Mouse (Mus musculus) inflammation-experienced regulatory T-cells, adult 16 weeks (primary cell): ENCODE results near the gene AW011738. TPM values are rescaled to one million over a fixed set of nuclear protein-coding genes. Genes with fewer than 3 reads are reported as not detected.

ENCODE experiments used
- polyA plus RNA-seq: library from polyadenylated mRNA; unstranded; fragments of 100-300 nt; shearing (Covaris generic); gene quantifications from one replicate; pipeline ENCODE4 v1.2.1, GENCODE M21; 2017

Gene AW011738
- 31.8 TPM for polyA plus RNA-seq

DNA sequence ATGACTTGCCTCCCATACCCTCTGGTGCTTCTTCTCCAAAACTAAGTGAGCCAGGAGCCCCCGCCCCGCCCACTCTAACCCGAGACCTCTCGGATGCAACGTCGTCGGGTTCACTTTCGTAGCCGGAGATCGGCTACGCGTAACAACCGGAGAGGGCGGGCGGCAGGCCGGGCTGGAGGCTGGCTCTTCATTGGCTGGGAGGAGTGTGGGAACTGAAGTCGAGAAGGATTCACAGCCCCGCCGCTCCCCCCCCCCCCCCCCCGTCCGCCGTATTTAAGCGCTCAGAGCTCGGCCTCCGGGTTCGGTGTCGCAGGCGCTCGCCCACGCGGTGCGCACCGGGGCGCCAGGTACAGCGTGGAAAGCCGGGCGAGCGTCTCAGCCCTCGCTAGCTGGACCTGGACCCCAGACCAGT, at the start of gene AW011738:
AW011738 (plus strand) TSS at position 304 of the 412 bp plus-strand sequence.

DNA sequence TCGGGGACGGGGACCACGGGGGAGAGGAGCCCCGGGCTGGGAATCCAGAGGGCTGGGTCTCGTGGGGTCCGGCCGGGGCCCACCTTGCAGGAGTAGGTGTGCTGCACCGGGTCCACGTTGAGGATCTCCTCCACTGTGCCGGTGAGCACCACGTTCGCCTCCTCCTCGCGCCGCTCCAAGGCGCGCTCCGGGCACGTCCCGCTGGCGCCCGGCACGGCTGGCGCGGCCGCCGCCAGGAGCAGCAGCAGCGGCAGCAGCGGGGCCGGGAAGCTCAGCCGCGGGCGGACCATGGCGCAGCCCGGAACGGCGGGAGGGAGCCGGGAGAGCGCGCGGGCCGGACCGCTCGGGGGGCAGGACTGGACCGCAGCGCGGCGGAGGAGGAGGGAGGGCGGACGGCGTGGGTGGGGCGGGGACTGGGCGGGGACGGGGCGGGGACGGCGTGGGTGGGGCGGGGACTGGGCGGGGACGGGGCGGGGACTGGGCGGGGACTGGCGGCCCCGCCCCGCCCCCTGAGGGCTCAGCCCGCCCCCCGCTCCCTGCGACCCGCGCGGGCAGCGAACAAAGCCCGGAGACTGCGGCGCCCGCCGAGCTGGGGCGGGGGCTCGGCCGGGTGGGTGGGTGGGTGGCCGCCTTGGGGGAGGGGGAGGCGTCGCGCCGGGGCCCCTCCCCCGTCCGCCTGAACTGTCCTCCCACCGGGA, 5.8 kb upstream of the AW011738 start, which contains the start of gene Agrn:
Agrn (minus strand) TSS at position 358 of the 698 bp plus-strand sequence.

DNA sequence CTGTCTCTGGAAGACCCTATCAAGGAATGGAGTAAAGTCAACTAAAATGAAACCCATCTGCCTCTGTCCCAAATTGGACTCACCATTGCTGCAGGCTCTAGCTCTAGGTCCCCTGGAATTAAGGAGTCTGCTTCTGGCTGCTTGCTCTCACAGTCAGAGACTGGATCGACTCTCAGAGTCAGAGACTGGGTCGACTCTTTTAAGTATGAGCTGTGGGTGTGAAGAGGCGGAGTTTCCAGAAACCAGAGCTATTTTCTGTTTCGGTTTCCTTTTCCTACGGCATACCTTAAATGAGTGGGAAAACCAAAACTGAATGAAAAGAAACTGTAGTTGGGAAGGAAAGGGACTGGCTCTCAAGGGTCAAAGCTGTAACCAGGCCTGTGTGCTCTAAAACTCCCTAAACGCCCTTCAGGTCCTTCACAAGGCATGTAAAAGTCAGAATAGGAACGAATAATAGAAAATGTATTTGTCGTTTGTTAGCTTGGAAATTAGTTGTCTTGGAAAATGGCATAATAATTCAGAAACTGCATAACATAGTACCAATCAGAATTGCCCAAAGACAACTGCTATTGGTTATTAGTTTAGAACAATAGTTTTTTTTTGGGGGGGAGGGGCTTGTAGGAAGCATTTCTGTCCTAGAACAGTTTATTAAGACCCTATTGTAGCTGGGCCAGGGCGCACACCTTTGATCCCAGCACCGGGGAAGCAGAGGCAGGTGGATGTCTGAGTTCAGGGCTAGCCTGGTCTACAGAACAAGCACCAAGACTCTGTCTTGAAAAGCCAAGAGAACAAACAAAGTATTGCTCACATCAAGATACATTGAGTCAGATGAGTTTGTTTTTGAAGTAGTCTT, 2.3 kb upstream of the AW011738 start, which contains the start of gene Isg15:
Isg15 (minus strand) TSS at position 196 of the 853 bp plus-strand sequence.

DNA sequence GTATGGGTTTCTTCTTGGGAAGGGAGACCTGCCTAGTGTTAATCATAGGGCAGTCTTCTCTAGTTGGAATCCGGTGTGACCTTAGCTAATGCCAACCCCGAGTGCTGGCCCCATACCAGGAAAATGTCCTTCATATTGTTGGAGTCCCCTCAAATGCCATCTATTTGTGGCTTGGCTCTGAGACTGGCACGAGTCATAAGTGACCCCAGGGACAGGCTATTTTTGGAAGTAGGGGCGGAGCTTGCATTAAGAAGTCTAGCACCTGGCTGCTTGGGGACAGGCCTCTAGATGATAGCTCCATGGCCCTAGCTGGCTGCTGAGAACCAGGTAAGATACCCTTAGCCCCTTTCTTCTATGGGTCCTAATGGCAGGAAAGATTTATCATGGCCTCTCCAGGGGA, 12.5 kb downstream of the AW011738 start, which contains the start of gene Perm1:
Perm1 (plus strand) TSS at position 220 of the 400 bp plus-strand sequence.

DNA sequence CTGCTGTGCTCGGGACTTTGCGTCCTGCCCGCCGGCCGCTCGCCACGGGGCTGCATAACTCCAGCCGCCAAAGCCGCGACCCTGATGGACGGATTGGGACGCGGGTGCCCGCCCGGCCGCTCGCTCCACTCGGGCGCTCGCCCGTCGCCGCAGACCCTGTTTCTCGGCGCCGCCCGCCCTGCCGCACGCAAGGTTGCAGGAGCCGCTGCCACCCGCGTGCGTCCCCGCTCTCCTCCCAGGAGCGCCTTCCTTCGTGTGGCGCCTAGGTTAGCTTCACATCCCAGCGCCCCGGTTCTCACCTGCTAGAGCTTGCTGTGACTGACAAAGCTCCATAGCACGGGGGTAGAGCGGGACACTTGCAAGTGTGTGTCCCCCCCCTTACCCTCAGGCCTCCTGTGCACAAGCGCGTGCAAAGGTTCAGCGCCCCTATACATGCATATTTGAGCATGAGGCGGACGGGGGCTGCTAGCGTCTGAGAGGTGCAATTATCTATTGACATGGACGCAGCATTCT, 31.7 kb downstream of the AW011738 start, which contains the start of gene Plekhn1:
Plekhn1 (minus strand) TSS at position 157 of the 513 bp plus-strand sequence.

DNA sequence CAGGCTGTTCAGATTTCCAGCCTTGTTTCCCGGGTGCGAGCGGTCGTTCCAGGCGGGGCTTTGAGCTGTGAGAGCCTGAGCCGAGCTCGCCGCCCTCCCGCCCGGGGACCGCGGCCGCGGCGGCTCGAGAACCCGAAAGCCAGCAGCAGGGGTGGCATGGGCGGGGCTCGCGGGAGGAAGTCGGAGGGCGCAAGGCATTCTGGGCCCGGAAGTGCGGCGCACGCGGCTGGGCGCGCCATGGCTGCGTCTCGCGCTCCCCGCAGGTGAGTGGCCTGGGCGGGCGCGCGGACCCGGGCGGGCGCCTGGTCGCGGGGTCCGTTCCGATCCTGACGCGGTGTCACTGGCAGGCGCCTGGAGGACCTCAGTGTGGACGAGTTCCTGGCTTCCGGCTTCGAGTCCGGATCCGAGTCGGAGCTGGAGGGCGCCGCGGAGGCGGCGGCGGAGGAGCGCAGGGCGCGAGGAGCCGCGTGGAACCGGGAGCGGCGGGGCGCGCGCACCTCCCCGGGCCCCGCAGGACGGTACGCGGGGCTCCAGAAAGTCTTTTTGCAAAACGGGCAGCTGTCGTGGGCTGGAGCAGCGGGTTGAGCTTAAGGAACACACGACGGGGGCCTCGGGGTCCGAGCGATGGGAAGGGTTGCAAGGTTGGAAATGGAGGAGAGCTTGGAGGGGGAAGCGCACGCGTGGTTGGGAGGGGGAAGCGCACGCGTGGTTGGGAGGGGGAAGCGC, 32.9 kb downstream of the AW011738 start, which contains the start of gene Noc2l:
Noc2l (plus strand) TSS at position 203 of the 726 bp plus-strand sequence.

Other genes with a start within 250 kb of the AW011738 start
- 15.3 TPM for gene C1qtnf12, start 241.0 kb upstream of the AW011738 start, polyA plus RNA-seq
- gene B3galt6, start 210.7 kb upstream of the AW011738 start, polyA plus RNA-seq, result 1.6 TPM
- 605 TPM for gene Sdf4, start 210.4 kb upstream of the AW011738 start, polyA plus RNA-seq
- 1,006 TPM for gene Tnfrsf4, start 189.5 kb upstream of the AW011738 start, polyA plus RNA-seq
- gene Tnfrsf18, start 177.1 kb upstream of the AW011738 start, polyA plus RNA-seq, result 795 TPM
- 0.26 TPM for gene Ttll10, start 143.9 kb upstream of the AW011738 start, polyA plus RNA-seq
- 46.9 TPM for gene 9430015G10Rik, start 93.3 kb upstream of the AW011738 start, polyA plus RNA-seq
- gene Rnf223, start 72.8 kb upstream of the AW011738 start, polyA plus RNA-seq, result 0.20 TPM
- 2.0 TPM for gene Agrn, start 5.8 kb upstream of the AW011738 start, polyA plus RNA-seq
- gene Isg15, start 2.5 kb upstream of the AW011738 start, polyA plus RNA-seq, result 44.2 TPM
- 2.2 TPM for gene Perm1, start 12.6 kb downstream of the AW011738 start, polyA plus RNA-seq
- gene Plekhn1, start 31.6 kb downstream of the AW011738 start, polyA plus RNA-seq, result 8.3 TPM
- gene Noc2l, start 32.7 kb downstream of the AW011738 start, polyA plus RNA-seq, result 21.2 TPM
- gene Samd11, start 52.4 kb downstream of the AW011738 start, polyA plus RNA-seq, result 5.8 TPM
- gene Vmn2r-ps159, start 127.8 kb downstream of the AW011738 start, polyA plus RNA-seq, result not detected